Mouse (Mus musculus): ENCODE measurements around the gene Olfr1223. TPM values are rescaled to one million over a fixed set of nuclear protein-coding genes. Genes with fewer than 3 reads are reported as not detected.
"Not testable (repeated sequence)": the region's sequence is repeated elsewhere in the genome, so short reads cannot be mapped to it uniquely, and the experiment has no call there.

The Olfr1223 gene
- not detected in 2 replicates for polyA plus RNA-seq (2016; fragmentation: Nextera tagmentation; extraction: Ambion mirVana)

- H3K4me2 ChIP-seq = no peak within 1 kb of the TSS
- H3K27ac ChIP-seq = no peak within 1 kb of the TSS
- H3K36me3 ChIP-seq = no peaks in the 10 kb centered on the region
- H3K4me3 ChIP-seq (replicated peaks) = no peak within 1 kb of the TSS
- H3K9me3 ChIP-seq = no peaks in the 10 kb centered on the region
- no peak for ATAC-seq (ENCODE audit: insufficient number of reproducible peaks, insufficient read depth, low FRiP score, low TSS enrichment, low read depth)
- no peaks in the 10 kb centered on the region for H3K4me1 ChIP-seq (replicated peaks)
- H3K27me3 ChIP-seq = no peaks in the 10 kb centered on the region
- H3K9ac ChIP-seq (replicated peaks) = no peak within 1 kb of the TSS
- 69% methylated on average over 1 of the region's 1 CpGs for WGBS
Measured at GRCm38 (mm10) chr2:89151460-89151859, at the start of gene Olfr1223. Gene Olfr1223 (minus strand): TSS chr2:89151560.

GRCm38 (mm10) chr2:89199948-89200347 is 48.6 kb upstream of the Olfr1223 start, which contains the start of gene Olfr1226:
Gene Olfr1226 (minus strand): TSS chr2:89200048.
- Histone ChIP-seq H3K9me3 (no peaks in the 10 kb centered on the region), H3K36me3 (no peaks in the 10 kb centered on the region), H3K9ac (replicated peaks) (no peak within 1 kb of the TSS), H3K4me1 (replicated peaks) (no peaks in the 10 kb centered on the region), H3K4me2 (no peak within 1 kb of the TSS), H3K27me3 (no peaks in the 10 kb centered on the region), H3K27ac (no peak within 1 kb of the TSS), H3K4me3 (replicated peaks) (no peak within 1 kb of the TSS)
- 66% methylated on average over 2 of the region's 2 CpGs for WGBS
- no peak for ATAC-seq (ENCODE audit: insufficient number of reproducible peaks, insufficient read depth, low FRiP score, low TSS enrichment, low read depth)

GRCm38 (mm10) chr2:89196325-89196982 is 45.1 kb upstream of the Olfr1223 start:
- no peaks in the 10 kb centered on the region for H3K4me1 ChIP-seq (replicated peaks)
- no peak for ATAC-seq (ENCODE audit: insufficient number of reproducible peaks, insufficient read depth, low FRiP score, low TSS enrichment, low read depth)
- H3K27me3 ChIP-seq = no peaks in the 10 kb centered on the region
- H3K27ac ChIP-seq = no peak overlapping the region
- no peak overlapping the region for H3K4me3 ChIP-seq (replicated peaks)
- no peak overlapping the region for H3K4me2 ChIP-seq
- H3K9me3 ChIP-seq = no peaks in the 10 kb centered on the region
- WGBS = 76% methylated on average over 3 of the region's 3 CpGs
- H3K36me3 ChIP-seq = no peaks in the 10 kb centered on the region
- H3K9ac ChIP-seq (replicated peaks) = no peak overlapping the region

GRCm38 (mm10) chr2:89174569-89174968 is 23.2 kb upstream of the Olfr1223 start, which contains the start of gene Olfr1225:
Gene Olfr1225 (minus strand): TSS chr2:89174669.
- H3K4me1 ChIP-seq (replicated peaks) = no peaks in the 10 kb centered on the region
- no peak within 1 kb of the TSS for H3K9ac ChIP-seq (replicated peaks)
- WGBS = 90% methylated on average over 1 of the region's 1 CpGs
- H3K27ac ChIP-seq = no peak within 1 kb of the TSS
- no peak for ATAC-seq (ENCODE audit: insufficient number of reproducible peaks, insufficient read depth, low FRiP score, low TSS enrichment, low read depth)
- H3K27me3 ChIP-seq = no peaks in the 10 kb centered on the region
- no peak within 1 kb of the TSS for H3K4me2 ChIP-seq
- no peaks in the 10 kb centered on the region for H3K36me3 ChIP-seq
- no peak within 1 kb of the TSS for H3K4me3 ChIP-seq (replicated peaks)
- H3K9me3 ChIP-seq = no peaks in the 10 kb centered on the region

GRCm38 (mm10) chr2:89164711-89165110 is 13.4 kb upstream of the Olfr1223 start:
- H3K9ac ChIP-seq (replicated peaks); H3K9me3 ChIP-seq; H3K27me3 ChIP-seq; H3K4me3 ChIP-seq (replicated peaks); H3K4me2 ChIP-seq; H3K4me1 ChIP-seq (replicated peaks); H3K36me3 ChIP-seq; H3K27ac ChIP-seq; ATAC-seq (ENCODE audit: insufficient number of reproducible peaks, insufficient read depth, low FRiP score, low TSS enrichment, low read depth): not testable (repeated sequence)
- 91% methylated on average over 4 of the region's 4 CpGs for WGBS

GRCm38 (mm10) chr2:89163991-89164390 is 12.6 kb upstream of the Olfr1223 start, which contains the start of gene Olfr1224-ps1:
Gene Olfr1224-ps1 (minus strand): TSS chr2:89164091.
- not testable (repeated sequence) for H3K4me1 ChIP-seq (replicated peaks); H3K27me3 ChIP-seq; H3K36me3 ChIP-seq; H3K4me2 ChIP-seq; H3K9ac ChIP-seq (replicated peaks); ATAC-seq (ENCODE audit: insufficient number of reproducible peaks, insufficient read depth, low FRiP score, low TSS enrichment, low read depth); H3K9me3 ChIP-seq; H3K4me3 ChIP-seq (replicated peaks); H3K27ac ChIP-seq
- 93% methylated on average over 8 of the region's 8 CpGs for WGBS

- ATAC-seq (ENCODE audit: insufficient number of reproducible peaks, insufficient read depth, low FRiP score, low TSS enrichment, low read depth) = no peak
- no peaks in the 10 kb centered on the region for H3K4me1 ChIP-seq (replicated peaks)
- H3K36me3 ChIP-seq = no peaks in the 10 kb centered on the region
- H3K27ac ChIP-seq = no peak within 1 kb of the TSS
- no peak within 1 kb of the TSS for H3K4me2 ChIP-seq
- 83% methylated on average over 3 of the region's 3 CpGs for WGBS
- H3K27me3 ChIP-seq = no peaks in the 10 kb centered on the region
- no peak within 1 kb of the TSS for H3K4me3 ChIP-seq (replicated peaks)
- no peaks in the 10 kb centered on the region for H3K9me3 ChIP-seq
- no peak within 1 kb of the TSS for H3K9ac ChIP-seq (replicated peaks)
Measured at GRCm38 (mm10) chr2:89132954-89133353, 18.4 kb downstream of the Olfr1223 start, which contains the start of gene Olfr1222. Gene Olfr1222 (minus strand): TSS chr2:89133054.

- no peak within 1 kb of the TSS for H3K9ac ChIP-seq (replicated peaks)
- no peaks in the 10 kb centered on the region for H3K27me3 ChIP-seq
- H3K9me3 ChIP-seq = no peaks in the 10 kb centered on the region
- H3K4me2 ChIP-seq = no peak within 1 kb of the TSS
- WGBS = 90% methylated on average over 2 of the region's 2 CpGs
- no peaks in the 10 kb centered on the region for H3K4me1 ChIP-seq (replicated peaks)
- no peak for ATAC-seq (ENCODE audit: insufficient number of reproducible peaks, insufficient read depth, low FRiP score, low TSS enrichment, low read depth)
- no peak within 1 kb of the TSS for H3K27ac ChIP-seq
- no peak within 1 kb of the TSS for H3K4me3 ChIP-seq (replicated peaks)
- H3K36me3 ChIP-seq = no peaks in the 10 kb centered on the region
Measured at GRCm38 (mm10) chr2:89117183-89117582, 34.2 kb downstream of the Olfr1223 start, which contains the start of gene Olfr1221. Gene Olfr1221 (minus strand): TSS chr2:89117283.

- Histone ChIP-seq H3K9ac (replicated peaks) (no peak within 1 kb of the TSS), H3K27ac (no peak within 1 kb of the TSS), H3K4me2 (no peak within 1 kb of the TSS), H3K4me3 (replicated peaks) (no peak within 1 kb of the TSS), H3K27me3 (no peaks in the 10 kb centered on the region), H3K9me3 (no peaks in the 10 kb centered on the region), H3K36me3 (no peaks in the 10 kb centered on the region), H3K4me1 (replicated peaks) (no peaks in the 10 kb centered on the region)
- ATAC-seq (ENCODE audit: insufficient number of reproducible peaks, insufficient read depth, low FRiP score, low TSS enrichment, low read depth) = no peak
- WGBS = 82% methylated on average over 3 of the region's 3 CpGs
Measured at GRCm38 (mm10) chr2:89106735-89107134, 44.6 kb downstream of the Olfr1223 start, which contains the start of gene Olfr1220. Gene Olfr1220 (minus strand): TSS chr2:89106835.

- no peaks in the 10 kb centered on the region for H3K27me3 ChIP-seq
- no peaks in the 10 kb centered on the region for H3K4me1 ChIP-seq (replicated peaks)
- H3K9ac ChIP-seq (replicated peaks) = no peak overlapping the region
- no peak for ATAC-seq (ENCODE audit: insufficient number of reproducible peaks, insufficient read depth, low FRiP score, low TSS enrichment, low read depth)
- no peak overlapping the region for H3K27ac ChIP-seq
- H3K4me2 ChIP-seq = no peak overlapping the region
- no peaks in the 10 kb centered on the region for H3K9me3 ChIP-seq
- H3K4me3 ChIP-seq (replicated peaks) = no peak overlapping the region
- H3K36me3 ChIP-seq = no peaks in the 10 kb centered on the region
Measured at GRCm38 (mm10) chr2:89105651-89106050, 45.7 kb downstream of the Olfr1223 start.

- no peak overlapping the region for H3K27ac ChIP-seq
- no peaks in the 10 kb centered on the region for H3K27me3 ChIP-seq
- H3K4me2 ChIP-seq = no peak overlapping the region
- H3K4me1 ChIP-seq (replicated peaks) = no peaks in the 10 kb centered on the region
- H3K36me3 ChIP-seq = no peaks in the 10 kb centered on the region
- no peak for ATAC-seq (ENCODE audit: insufficient number of reproducible peaks, insufficient read depth, low FRiP score, low TSS enrichment, low read depth)
- H3K9ac ChIP-seq (replicated peaks) = no peak overlapping the region
- no peaks in the 10 kb centered on the region for H3K9me3 ChIP-seq
- H3K4me3 ChIP-seq (replicated peaks) = no peak overlapping the region
- 92% methylated on average over 1 of the region's 1 CpGs for WGBS
Measured at GRCm38 (mm10) chr2:89093848-89094247, 57.5 kb downstream of the Olfr1223 start.
